Mouse (Mus musculus) C2C12 (cell line): ENCODE results near the gene Tacc2.

ENCODE experiments used
- CEBPB ChIP-seq: IDR thresholded peaks from one replicate; pipeline ENCODE4 v1.6.1; 2011; ENCODE audit warnings: low read depth, mild to moderate bottlenecking, control low read depth, moderate library complexity
- CTCF ChIP-seq: IDR thresholded peaks from one replicate; pipeline ENCODE4 v1.5.1; 2011; ENCODE audit not compliant: control insufficient read depth, insufficient read depth, insufficient read length

GRCm38 (mm10) chr7:130705230-130705629 is 128.0 kb downstream of the Tacc2 start:
- no peak for TF ChIP-seq CTCF
- TF ChIP-seq CEBPB, result no peak
